Comparison of ENCODE assay signal across 12 mouse cellular contexts in the genomic region with DNA sequence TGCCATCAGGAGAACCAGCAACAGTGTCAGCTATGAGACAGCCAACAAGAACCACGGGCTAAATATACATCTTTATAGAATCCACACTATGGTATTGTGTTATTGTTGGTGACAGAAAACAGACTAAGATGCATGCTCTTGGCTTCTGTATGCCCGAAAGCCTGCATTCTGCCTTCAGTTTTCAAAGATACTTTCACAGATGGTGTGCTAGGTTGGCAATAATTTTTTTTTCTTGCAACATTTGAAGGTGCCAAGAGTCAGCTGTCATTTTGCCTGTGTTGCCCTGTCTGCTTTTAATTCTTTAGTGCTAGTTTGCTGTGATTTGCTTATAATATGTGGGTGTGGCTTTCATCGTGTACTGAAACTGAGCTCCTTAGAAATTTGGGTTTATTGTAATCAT.
"Had no signal": no experiment of that assay in that cellular context is flagged by ENCODE, and none has a peak within 500 bp of the region (broad histone marks: within the 10 kb centered on the region; RNA-seq: fewer than 3 reads in every experiment).

No protein-coding gene starts in this region.

- H3K4me1 ChIP-seq: liver, embryonic 13.5 days; midbrain, embryonic 13.5 days had no signal

- H3K4me3 ChIP-seq: left cerebral cortex, adult 2 months; liver, embryonic 13.5 days; midbrain, embryonic 13.5 days had no signal

- H3K27ac ChIP-seq: left cerebral cortex, adult 2 months; liver, embryonic 13.5 days; midbrain, embryonic 13.5 days; stomach, postnatal 0 days had no signal

- H3K36me3 ChIP-seq: liver, embryonic 13.5 days; midbrain, embryonic 13.5 days had no signal

- ATAC-seq: midbrain, embryonic 13.5 days had no signal

- DNase-seq: kidney, adult 9 months; kidney, postnatal 14 days; kidney, postnatal 4 days; liver, embryonic 13.5 days; lung, adult 2 months; lung, postnatal 14 days; lung, postnatal 4 days; right cerebral cortex, postnatal 4 days; thymus, postnatal 25 days had no signal

- H3K27me3 ChIP-seq: liver, embryonic 13.5 days had no signal

- H3K4me2 ChIP-seq: liver, embryonic 13.5 days; midbrain, embryonic 13.5 days had no signal

- H3K9ac ChIP-seq: liver, embryonic 13.5 days; midbrain, embryonic 13.5 days had no signal

- H3K9me3 ChIP-seq: liver, embryonic 13.5 days; midbrain, embryonic 13.5 days had no signal
